In the genomic region with DNA sequence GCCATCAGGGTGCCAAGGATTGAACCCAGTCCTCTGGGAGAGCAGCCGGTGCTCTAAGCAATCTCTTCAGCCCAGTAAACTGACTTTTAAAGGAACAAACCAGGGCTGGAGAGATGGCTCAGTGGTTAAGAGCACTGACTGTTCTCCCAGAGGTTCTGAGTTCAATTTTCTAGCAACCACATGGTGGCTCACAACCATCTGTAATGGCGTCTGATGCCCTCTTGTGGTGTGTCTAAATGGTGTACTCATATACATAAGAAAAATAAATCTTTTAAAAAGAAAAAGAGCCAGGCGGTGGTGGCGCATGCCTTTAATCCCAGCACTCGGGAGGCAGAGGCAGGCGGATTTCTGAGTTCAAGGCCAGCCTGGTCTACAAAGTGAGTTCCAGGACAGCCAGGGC, we compare ENCODE assay signal across 11 mouse cellular contexts. TPM values are rescaled to one million over a fixed set of nuclear protein-coding genes. Genes with fewer than 3 reads are reported as not detected.
"Had no signal": no experiment of that assay in that cellular context is flagged by ENCODE, and none has a peak within 500 bp of the region (broad histone marks: within the 10 kb centered on the region; RNA-seq: fewer than 3 reads in every experiment).

No protein-coding gene starts in this region.

RNA-seq across cellular contexts. Expression of gene Galr3, which starts 33.8 kb away (rescaled TPM):
- total RNA-seq: layer of hippocampus, postnatal 36 days; megakaryocyte, adult 5-6 weeks; monocyte, adult 5-6 weeks had no signal
- polyA plus RNA-seq: kidney, embryonic 16.5 days; limb, embryonic 12.5 days; lung, embryonic 16.5 days; macrophage; midbrain, embryonic 12.5 days; midbrain, embryonic 15.5 days; neural tube, embryonic 11.5 days; neural tube, embryonic 14.5 days had no signal
